Mouse (Mus musculus): ENCODE measurements around the gene Gm9507.

GRCm38 (mm10) chr10:77847538-77847937 lies 35.9 kb upstream of the Gm9507 start:
- TF ChIP-seq CTCF (IDR thresholded peaks at IDR 0.05; ENCODE audit: borderline replicate concordance, control insufficient read depth, extremely low read depth, insufficient read depth, low read length, poor library complexity) (no peak), POLR2A (IDR thresholded peaks at IDR 0.05; ENCODE audit: control insufficient read depth, extremely low read depth, insufficient read depth, low read length, poor library complexity) (no peak)

Measured in thymus, adult 2 months (tissue).